Mouse (Mus musculus) MEL (cell line): ENCODE results near the gene Gpn3. TPM values are rescaled to one million over a fixed set of nuclear protein-coding genes. Genes with fewer than 3 reads are reported as not detected.

Source experiments
- DNase-seq: peaks from one replicate; pipeline ENCODE4 v3.0.0; 2011; ENCODE audit warnings: low read depth, low spot score
- H3K27ac ChIP-seq: 2 replicates; pipeline ENCODE4 v1.5.1; 2012; ENCODE audit warnings: low read depth, mild to moderate bottlenecking, control low read depth, low read length, moderate library complexity; ENCODE audit not compliant: control insufficient read depth
- H3K27me3 ChIP-seq, 2 experiments: fragments of 150-350 bp in 1 of 2; sonication (generic) in 1 of 2; 2 replicates each; pipeline ENCODE4 v1.6.1; 2012; ENCODE audit warnings: low read length in 2 of 2, mild to moderate bottlenecking in 2 of 2, improper control_type of control experiment in 1 of 2, moderate library complexity in 1 of 2; ENCODE audit not compliant: insufficient read depth in 2 of 2, control insufficient read depth in 1 of 2
- H3K36me3 ChIP-seq, 2 experiments: 2 replicates each; pipeline ENCODE4 v1.6.1; 2012 to 2014; ENCODE audit warnings: low read length in 2 of 2, improper control_type of control experiment in 1 of 2, inconsistent platforms in 1 of 2, mild to moderate bottlenecking in 1 of 2; ENCODE audit not compliant: insufficient read depth in 2 of 2, control insufficient read depth in 1 of 2
- H3K4me1 ChIP-seq, 2 experiments: fragments of 150-350 bp in 1 of 2; sonication (generic) in 1 of 2; 2 replicates each; pipeline ENCODE4 v1.6.1; 2012; ENCODE audit warnings: low read length in 2 of 2, improper control_type of control experiment in 1 of 2, mild to moderate bottlenecking in 1 of 2; ENCODE audit not compliant: insufficient read depth in 2 of 2, control insufficient read depth in 1 of 2
- H3K4me3 ChIP-seq, 2 experiments: fragments of 150-350 bp in 1 of 2; sonication (generic) in 1 of 2; 2 replicates each; pipeline ENCODE4 v1.5.1; 2012; ENCODE audit warnings: low read depth in 2 of 2, low read length in 2 of 2, mild to moderate bottlenecking in 2 of 2, moderate library complexity in 2 of 2, control low read depth in 1 of 2, improper control_type of control experiment in 1 of 2; ENCODE audit not compliant: control insufficient read depth in 1 of 2, insufficient read depth in 1 of 2
- H3K79me2 ChIP-seq: 2 replicates; pipeline ENCODE4 v1.6.1; 2012; ENCODE audit warnings: mild to moderate bottlenecking, low read length, moderate library complexity; ENCODE audit not compliant: control insufficient read depth, poor library complexity, insufficient read depth
- H3K9ac ChIP-seq: 2 replicates; pipeline ENCODE4 v1.6.1; 2012; ENCODE audit warnings: low read depth, mild to moderate bottlenecking, control low read depth, low read length, moderate library complexity; ENCODE audit not compliant: control insufficient read depth, poor library complexity, severe bottlenecking
- H3K9me3 ChIP-seq: fragments of 150-350 bp; sonication (generic); replicated peaks from 2 replicates; pipeline ENCODE4 v1.6.1; 2012; ENCODE audit warnings: mild to moderate bottlenecking, low read length, improper control_type of control experiment, moderate library complexity; ENCODE audit not compliant: insufficient read depth
- CHD1 ChIP-seq: IDR thresholded peaks from 2 replicates; pipeline ENCODE4 v1.6.1; 2012; ENCODE audit warnings: low read depth, mild to moderate bottlenecking, inconsistent platforms, low read length, improper control_type of control experiment
- CHD2 ChIP-seq: IDR thresholded peaks from 2 replicates; pipeline ENCODE4 v1.6.1; 2011; ENCODE audit warnings: low read length, improper control_type of control experiment
- CTCF ChIP-seq, 3 experiments: IDR thresholded peaks in 2 of 3; conservative IDR thresholded peaks in 1 of 3; 2 replicates each; pipeline ENCODE4 v1.5.1; 2011 to 2012; ENCODE audit warnings: low read length in 3 of 3, low read depth in 2 of 3, mild to moderate bottlenecking in 2 of 3, improper control_type of control experiment in 1 of 3, inconsistent platforms in 1 of 3, mixed read lengths in 1 of 3, moderate library complexity in 1 of 3; ENCODE audit not compliant: control insufficient read depth in 1 of 3, insufficient read depth in 1 of 3, poor library complexity in 1 of 3, severe bottlenecking in 1 of 3
- HCFC1 ChIP-seq: IDR thresholded peaks from 2 replicates; pipeline ENCODE4 v1.6.1; 2012; ENCODE audit warnings: low read depth, mild to moderate bottlenecking, inconsistent platforms, low read length, improper control_type of control experiment, moderate library complexity
- JUND ChIP-seq: IDR thresholded peaks from 2 replicates; pipeline ENCODE4 v1.6.1; 2011; ENCODE audit warnings: low read depth, mild to moderate bottlenecking, improper control_type of control experiment, low read length
- MAFK ChIP-seq: IDR thresholded peaks from 2 replicates; pipeline ENCODE4 v1.6.1; 2011; ENCODE audit warnings: low read depth, mild to moderate bottlenecking, low read length, improper control_type of control experiment, borderline replicate concordance
- MAX ChIP-seq: IDR thresholded peaks from 2 replicates; pipeline ENCODE4 v1.6.1; 2011; ENCODE audit warnings: low read length, improper control_type of control experiment
- MAZ ChIP-seq: IDR thresholded peaks from 2 replicates; pipeline ENCODE4 v1.6.1; 2012; ENCODE audit warnings: low read depth, mild to moderate bottlenecking, inconsistent platforms, low read length, improper control_type of control experiment
- MYC ChIP-seq: IDR thresholded peaks from 2 replicates; pipeline ENCODE4 v1.6.1; 2011; ENCODE audit warnings: low read depth, mild to moderate bottlenecking, low read length, improper control_type of control experiment, moderate library complexity
- NELFE ChIP-seq: IDR thresholded peaks from 2 replicates; pipeline ENCODE4 v1.6.1; 2011; ENCODE audit warnings: low read depth, low read length, improper control_type of control experiment
- NRF1 ChIP-seq: IDR thresholded peaks from 2 replicates; pipeline ENCODE4 v1.6.1; 2014; ENCODE audit warnings: low read depth, mild to moderate bottlenecking, inconsistent platforms, low read length, improper control_type of control experiment, moderate library complexity; ENCODE audit not compliant: poor library complexity, insufficient read depth, severe bottlenecking
- POLR2A ChIP-seq, 2 experiments: IDR thresholded peaks; 2 replicates each; pipeline ENCODE4 v1.6.1; 2011 to 2012; ENCODE audit warnings: low read length in 2 of 2, mild to moderate bottlenecking in 2 of 2, control low read depth in 1 of 2, improper control_type of control experiment in 1 of 2, low read depth in 1 of 2, moderate library complexity in 1 of 2; ENCODE audit not compliant: control insufficient read depth in 1 of 2, insufficient read depth in 1 of 2, poor library complexity in 1 of 2
- RCOR1 ChIP-seq: IDR thresholded peaks from 2 replicates; pipeline ENCODE4 v1.6.1; 2012; ENCODE audit warnings: low read depth, mild to moderate bottlenecking, inconsistent platforms, low read length, improper control_type of control experiment
- SMC3 ChIP-seq: IDR thresholded peaks from 2 replicates; pipeline ENCODE4 v1.6.1; 2011; ENCODE audit warnings: low read depth, low read length, improper control_type of control experiment
- TAL1 ChIP-seq: IDR thresholded peaks from 2 replicates; pipeline ENCODE4 v1.6.1; 2012; ENCODE audit warnings: mild to moderate bottlenecking, inconsistent platforms, low read length, moderate library complexity, mixed read lengths
- TBP ChIP-seq: IDR thresholded peaks from 2 replicates; pipeline ENCODE4 v1.8.0; 2011; ENCODE audit warnings: low read depth, low read length, improper control_type of control experiment
- TCF12 ChIP-seq: IDR thresholded peaks from 2 replicates; pipeline ENCODE4 v1.6.1; 2014; ENCODE audit warnings: low read depth, mild to moderate bottlenecking, inconsistent platforms, low read length, improper control_type of control experiment, moderate library complexity
- ZC3H11A ChIP-seq: IDR thresholded peaks from 2 replicates; pipeline ENCODE4 v1.6.1; 2012; ENCODE audit warnings: low read depth, mild to moderate bottlenecking, inconsistent platforms, low read length, improper control_type of control experiment
- ZKSCAN1 ChIP-seq: IDR thresholded peaks from 2 replicates; pipeline ENCODE4 v1.6.1; 2012; ENCODE audit warnings: low read depth, mild to moderate bottlenecking, inconsistent platforms, low read length, improper control_type of control experiment, moderate library complexity
- ZNF384 ChIP-seq: IDR thresholded peaks from 2 replicates; pipeline ENCODE4 v1.6.1; 2012; ENCODE audit warnings: low read depth, mild to moderate bottlenecking, inconsistent platforms, low read length, improper control_type of control experiment
- polyA plus RNA-seq, 2 experiments: library from polyadenylated mRNA; stranded (reverse) in 1 of 2; unstranded in 1 of 2; fragments of >175 nt in 1 of 2; fragments of >200 nt in 1 of 2; gene quantifications; 2 replicates each; pipeline versions ENCODE4 v1.2.1 to v1.2.4; 2012; ENCODE audit warnings: low replicate concordance in 2 of 2, low read depth in 1 of 2; ENCODE audit not compliant: insufficient read length in 2 of 2, insufficient read depth in 1 of 2, missing spikeins in 1 of 2
- total RNA-seq: library from RNA; depleted of rRNA; stranded (reverse); fragments of 300-350 nt; gene quantifications from 2 replicates; pipeline ENCODE4 v1.2.3, GENCODE M21; 2012

Gpn3 gene
- total and polyA plus RNA-seq, 3 experiments, result 85.6 to 89.9 TPM; not detected in 1

DNA sequence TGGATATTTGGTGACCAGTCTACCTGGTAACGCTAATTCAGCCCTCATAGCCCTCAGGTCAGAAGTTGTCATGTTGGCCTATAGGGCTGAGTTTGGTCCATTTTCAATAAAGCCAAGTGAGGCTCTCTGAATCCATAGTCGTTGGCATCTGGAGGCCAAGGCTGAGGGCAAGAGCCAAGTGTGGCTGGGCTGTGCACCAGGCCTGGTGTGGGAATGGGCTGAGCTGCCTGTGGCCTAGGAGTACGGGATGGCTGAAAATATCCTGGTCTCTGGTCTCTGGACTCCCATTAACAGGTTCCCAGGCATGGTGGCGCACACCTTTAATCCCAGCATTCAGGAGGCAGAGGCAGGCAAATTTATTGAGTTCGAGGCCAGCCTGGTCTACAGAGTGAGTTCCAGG, 18.3 kb downstream of the Gpn3 start:
- peaks cover 0 to 11% of the 10 kb centered on the region in 2 experiments; a peak in 2 of 4 replicates for H3K4me1 ChIP-seq
- no peak for TF ChIP-seq TCF12
- no peak for TF ChIP-seq ZKSCAN1
- TF ChIP-seq MYC, result no peak
- TF ChIP-seq MAZ, result no peak
- TF ChIP-seq ZNF384, result no peak
- no peak for TF ChIP-seq RCOR1
- no peak for TF ChIP-seq CHD2
- TF ChIP-seq CTCF (IDR thresholded peaks at IDR 0.05 in 2 of 3, conservative IDR thresholded peaks at IDR 0.05 in 1 of 3; ENCODE audit: control insufficient read depth in 1 of 3, insufficient read depth in 1 of 3, low read depth in 2 of 3, low read length in 3 of 3, poor library complexity in 1 of 3, severe bottlenecking in 1 of 3), result no peak
- TF ChIP-seq JUND, result no peak
- no peak for TF ChIP-seq TAL1
- TF ChIP-seq TBP, result no peak
- TF ChIP-seq HCFC1, result no peak
- no peak for TF ChIP-seq POLR2A (IDR thresholded peaks at IDR 0.05; ENCODE audit: control insufficient read depth in 1 of 2, insufficient read depth in 1 of 2, low read depth in 1 of 2, low read length in 2 of 2, poor library complexity in 1 of 2)
- no peak for TF ChIP-seq NELFE
- no peak overlapping the region for H3K27ac ChIP-seq
- H3K36me3 ChIP-seq, result peaks cover 1 to 7% of the 10 kb centered on the region in 2 experiments; a peak in 3 of 4 replicates
- H3K27me3 ChIP-seq, result no peaks in the 10 kb centered on the region
- no peak for DNase-seq
- no peak overlapping the region for H3K9ac ChIP-seq
- no peak overlapping the region for H3K4me3 ChIP-seq
- peaks cover 28% of the 10 kb centered on the region for H3K79me2 ChIP-seq
- H3K9me3 ChIP-seq, result no peaks in the 10 kb centered on the region

DNA sequence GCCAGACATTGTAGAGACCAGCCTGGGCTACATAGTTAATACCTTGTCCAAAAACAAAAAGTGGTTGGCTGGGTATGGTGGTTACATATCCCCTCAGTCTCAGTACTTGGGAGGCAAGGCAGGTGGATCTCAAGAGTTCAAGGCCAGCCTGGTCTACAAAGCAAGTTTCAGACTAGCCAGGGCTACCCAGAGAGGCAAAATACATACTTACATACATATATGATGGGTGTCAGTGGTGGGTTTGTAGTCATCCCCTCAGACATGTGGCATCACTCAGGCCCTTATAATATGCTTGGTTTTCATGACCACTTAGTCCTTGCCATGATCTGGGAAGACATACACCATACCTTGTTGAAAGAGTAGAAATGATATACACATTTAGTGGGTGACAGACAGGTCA, 19.0 kb downstream of the Gpn3 start:
- Histone ChIP-seq H3K27me3 (no peaks in the 10 kb centered on the region), H3K4me1 (peaks cover 0 to 11% of the 10 kb centered on the region in 2 experiments; a peak in 2 of 4 replicates)

DNA sequence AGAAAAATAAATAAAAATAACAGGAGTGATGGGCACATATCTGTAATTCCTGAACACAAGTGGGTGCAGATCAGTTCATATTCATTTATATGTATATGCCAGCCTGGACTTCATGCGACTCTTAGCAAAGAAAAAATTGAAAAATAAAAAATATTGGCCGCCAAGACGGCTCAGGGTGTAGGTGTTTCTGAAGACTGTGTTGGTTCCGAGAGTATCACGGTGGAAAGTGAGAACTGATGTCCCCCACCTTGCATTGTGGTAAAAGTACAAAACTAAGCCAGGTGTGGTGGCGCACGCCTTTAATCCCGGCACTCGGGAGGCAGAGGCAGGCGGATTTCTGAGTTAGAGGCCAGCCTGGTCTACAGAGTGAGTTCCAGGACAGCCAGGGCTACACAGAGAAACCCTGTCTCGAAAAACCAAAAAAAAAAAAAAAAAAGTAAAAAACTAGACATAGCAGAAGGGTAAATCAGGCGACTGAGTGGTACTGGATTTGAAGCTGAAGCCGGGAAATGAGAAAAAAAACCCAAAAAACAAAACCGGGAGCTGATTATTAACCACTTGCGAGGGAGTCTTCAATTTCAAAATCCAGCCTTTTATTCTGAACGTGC, 19.6 kb downstream of the Gpn3 start:
- Histone ChIP-seq H3K4me3 (peak overlapping the region in 1 of 2 experiments; percentile 23; a peak in 1 of 4 replicates), H3K36me3 (peaks cover 1 to 7% of the 10 kb centered on the region in 2 experiments; a peak in 3 of 4 replicates), H3K9me3 (no peaks in the 10 kb centered on the region)
- no peak for DNase-seq
- TF ChIP-seq MAX (no peak), SMC3 (no peak), NRF1 (no peak), ZNF384 (peak; percentile 76), MAFK (no peak), ZC3H11A (no peak)
- TF ChIP-seq, all 39 proteins: peak for 1
- Histone ChIP-seq H3K9ac (peak overlapping the region; percentile 56), H3K27me3 (no peaks in the 10 kb centered on the region), H3K4me1 (peaks cover 0 to 11% of the 10 kb centered on the region in 2 experiments; a peak in 2 of 4 replicates), H3K27ac (peak overlapping the region; percentile 57; the same call in 1 of the 2 replicates), H3K79me2 (peaks cover 31% of the 10 kb centered on the region)

More for the DNA sequence above, 19.0 kb downstream of the Gpn3 start:
- TF ChIP-seq POLR2A (IDR thresholded peaks at IDR 0.05; ENCODE audit: control insufficient read depth in 1 of 2, insufficient read depth in 1 of 2, low read depth in 1 of 2, low read length in 2 of 2, poor library complexity in 1 of 2), result no peak
- TF ChIP-seq CHD1, result no peak
- H3K27ac ChIP-seq, result no peak overlapping the region
- no peak overlapping the region for H3K9ac ChIP-seq
- peaks cover 1 to 7% of the 10 kb centered on the region in 2 experiments; a peak in 3 of 4 replicates for H3K36me3 ChIP-seq
- H3K9me3 ChIP-seq, result no peaks in the 10 kb centered on the region
- H3K4me3 ChIP-seq, result no peak overlapping the region
- peaks cover 31% of the 10 kb centered on the region for H3K79me2 ChIP-seq
- DNase-seq, result no peak
